Mouse (Mus musculus) urinary bladder, postnatal 36 days (tissue): ENCODE results near the gene Setd4.
"Not testable (repeated sequence)": the region's sequence is repeated elsewhere in the genome, so short reads cannot be mapped to it uniquely, and the experiment has no call there.

Experiments used
- DNase-seq, 2 experiments: peaks; one replicate each; pipeline ENCODE4 v3.0.0; 2022; ENCODE audit warnings: low spot score in 2 of 2, mixed read lengths in 1 of 2

Setd4 gene

DNA sequence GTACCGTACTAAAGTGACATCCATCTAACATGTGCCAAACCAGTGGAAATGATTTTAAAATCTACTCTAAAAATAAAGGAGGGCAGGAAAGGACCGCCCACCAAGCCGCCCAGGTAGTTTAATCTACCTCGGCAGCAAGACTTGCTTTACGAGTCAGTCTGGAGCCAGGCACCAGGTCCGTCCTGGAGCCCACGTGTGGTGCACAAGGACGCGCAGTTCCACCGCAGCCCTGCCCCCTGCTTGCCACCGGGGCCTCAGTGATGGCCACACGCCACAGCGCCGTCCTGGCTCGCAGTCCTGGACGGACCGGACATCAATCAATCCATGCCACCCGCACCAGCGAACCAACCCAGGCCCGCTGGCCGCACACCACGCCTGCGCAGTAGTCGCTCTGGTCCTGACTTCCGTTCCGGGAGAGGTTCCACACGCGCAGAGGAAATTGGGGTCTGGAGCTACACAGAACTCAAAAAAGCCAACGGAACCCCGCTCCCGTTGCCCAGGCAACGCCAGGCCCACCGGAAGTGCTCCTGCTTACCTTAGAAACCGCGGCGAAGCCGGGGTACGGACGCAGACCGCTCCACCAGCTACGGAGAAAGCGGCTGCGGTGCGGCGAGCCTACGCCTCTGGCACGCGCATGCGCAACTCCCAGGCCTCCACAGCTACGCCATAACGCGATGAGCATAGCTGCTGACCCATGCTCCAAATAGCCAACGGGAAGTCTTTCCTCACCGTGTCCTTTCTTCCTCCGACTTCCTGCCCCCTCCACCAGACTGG lies at the start of gene Setd4:
TSS of gene Setd4 (minus strand) at position 625 of the 774 bp plus-strand sequence.
- peak; percentile 86 to 93 for DNase-seq

DNA sequence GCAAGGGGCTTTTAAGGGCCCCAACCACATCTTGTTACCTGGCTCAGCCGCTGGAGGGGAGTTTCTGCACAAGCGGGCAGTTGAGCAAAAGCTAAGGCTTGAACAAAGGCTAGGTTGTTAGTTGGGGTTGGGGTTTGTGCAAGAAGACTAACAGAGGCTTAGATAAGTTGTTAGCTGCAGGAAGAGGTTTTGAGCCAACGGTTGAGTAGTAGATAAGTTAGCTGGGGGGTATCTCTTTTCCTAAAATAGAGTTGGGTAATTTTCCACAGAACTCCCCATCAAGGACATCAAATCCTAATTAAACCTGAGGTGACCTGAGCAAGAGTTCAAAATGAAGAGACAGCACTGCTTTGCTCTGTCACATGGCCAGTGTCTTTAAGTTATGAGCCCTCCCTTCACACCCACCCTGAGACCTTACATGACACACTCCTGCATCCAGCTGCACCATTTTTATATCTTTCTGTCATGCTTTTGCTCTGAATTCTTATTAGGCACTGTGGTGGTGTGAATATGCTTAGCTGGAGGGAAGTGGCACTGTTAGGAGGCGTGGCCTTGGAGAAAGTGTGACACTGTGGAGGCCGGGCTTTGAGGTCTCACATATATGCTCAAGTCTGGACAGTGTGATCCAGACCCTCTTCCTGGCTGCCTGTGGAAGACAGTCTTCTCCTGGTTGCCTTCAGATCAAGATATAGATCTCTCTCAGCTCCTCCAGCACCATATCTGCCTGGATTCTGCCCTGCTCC lies 44.7 kb upstream of the Setd4 start:
- no peak for DNase-seq

DNA sequence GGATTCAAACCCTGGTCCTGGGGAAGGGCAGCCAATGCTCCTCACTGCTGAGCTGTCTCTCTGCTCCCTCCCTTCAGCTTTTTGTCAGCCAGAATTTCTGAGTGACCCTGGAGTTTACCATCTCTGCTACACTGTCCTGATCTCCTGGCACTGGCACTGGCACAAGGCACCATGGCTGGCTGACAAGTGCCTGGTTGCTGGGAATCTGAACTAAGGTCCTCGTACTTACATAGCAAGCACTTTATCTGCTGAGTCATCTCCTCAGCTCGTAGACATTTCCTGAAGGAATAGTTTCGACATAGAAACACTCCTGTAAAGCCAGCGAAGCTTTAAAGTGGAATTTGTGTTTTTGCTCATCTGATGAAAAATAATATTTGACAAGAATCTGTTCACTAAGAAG lies 40.1 kb upstream of the Setd4 start:
- DNase-seq: peak in 1 of 2 experiments; percentile 23

GRCm38 (mm10) chr16:93627761-93628400 lies 24.0 kb upstream of the Setd4 start, which contains the start of gene Gm5678:
Gene Gm5678, plus strand, starts transcription at chr16:93628097.
- DNase-seq: no peak

- DNase-seq: peak; percentile 25 to 33
Measured at GRCm38 (mm10) chr16:93626745-93627144, 22.9 kb upstream of the Setd4 start.

DNA sequence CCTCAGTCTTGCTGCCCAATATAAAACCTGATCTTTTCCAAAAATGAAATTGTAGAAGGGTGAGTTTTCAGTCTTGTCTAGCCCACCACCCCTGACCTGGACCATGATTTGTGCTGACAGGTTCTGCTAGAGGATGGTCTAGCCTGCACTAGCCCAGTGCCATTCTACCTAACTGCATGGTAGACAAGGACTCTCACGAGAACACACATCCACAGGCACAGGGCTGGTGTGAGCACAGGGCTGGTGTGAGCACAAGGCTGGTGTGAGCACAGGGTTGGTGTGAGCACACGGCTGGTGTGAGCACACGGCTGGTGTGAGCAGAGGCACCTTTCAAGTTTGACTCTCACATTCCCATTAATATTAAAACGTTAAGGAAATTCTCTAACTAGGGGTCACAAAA lies 20.8 kb upstream of the Setd4 start:
- no peak for DNase-seq

- not testable (repeated sequence) for DNase-seq
Measured at GRCm38 (mm10) chr16:93623759-93624158, 19.9 kb upstream of the Setd4 start.

GRCm38 (mm10) chr16:93615118-93615870 lies 11.4 kb upstream of the Setd4 start:
- peak; percentile 67 to 76 for DNase-seq

DNA sequence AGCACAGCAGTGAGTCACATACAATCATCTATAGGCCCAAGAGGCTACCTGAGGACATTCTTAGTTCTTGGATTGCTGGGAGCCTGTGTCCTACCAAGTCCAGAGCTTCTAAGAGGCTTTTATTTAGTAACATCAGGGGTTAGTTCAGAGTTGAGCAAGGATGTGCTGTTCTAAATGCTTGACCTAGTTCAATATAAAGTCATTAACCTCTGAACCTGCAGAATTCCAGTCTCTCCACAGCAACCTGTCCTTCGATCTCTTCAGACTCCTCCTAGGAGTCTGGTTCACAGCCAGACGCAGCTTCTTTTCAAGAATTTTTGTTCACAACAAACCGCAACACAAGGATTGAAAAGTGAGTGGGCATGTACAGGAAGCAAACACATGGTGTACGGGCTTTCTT lies 7.1 kb upstream of the Setd4 start:
- DNase-seq: no peak

DNA sequence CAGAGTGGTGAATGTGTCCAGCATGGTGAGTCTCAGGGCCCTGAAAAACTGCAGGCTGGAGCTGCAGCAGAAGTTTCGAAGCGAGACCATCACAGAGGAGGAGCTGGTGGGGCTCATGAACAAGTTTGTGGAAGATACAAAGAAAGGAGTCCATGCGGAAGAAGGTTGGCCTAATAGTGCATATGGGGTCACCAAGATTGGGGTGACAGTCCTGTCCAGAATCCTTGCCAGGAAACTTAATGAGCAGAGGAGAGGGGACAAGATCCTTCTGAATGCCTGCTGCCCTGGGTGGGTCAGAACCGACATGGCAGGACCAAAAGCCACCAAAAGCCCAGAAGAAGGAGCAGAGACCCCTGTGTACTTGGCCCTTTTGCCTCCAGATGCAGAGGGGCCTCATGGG lies 5.9 kb upstream of the Setd4 start:
- no peak for DNase-seq

- DNase-seq: no peak
Measured at GRCm38 (mm10) chr16:93608731-93609130, 4.9 kb upstream of the Setd4 start.

DNA sequence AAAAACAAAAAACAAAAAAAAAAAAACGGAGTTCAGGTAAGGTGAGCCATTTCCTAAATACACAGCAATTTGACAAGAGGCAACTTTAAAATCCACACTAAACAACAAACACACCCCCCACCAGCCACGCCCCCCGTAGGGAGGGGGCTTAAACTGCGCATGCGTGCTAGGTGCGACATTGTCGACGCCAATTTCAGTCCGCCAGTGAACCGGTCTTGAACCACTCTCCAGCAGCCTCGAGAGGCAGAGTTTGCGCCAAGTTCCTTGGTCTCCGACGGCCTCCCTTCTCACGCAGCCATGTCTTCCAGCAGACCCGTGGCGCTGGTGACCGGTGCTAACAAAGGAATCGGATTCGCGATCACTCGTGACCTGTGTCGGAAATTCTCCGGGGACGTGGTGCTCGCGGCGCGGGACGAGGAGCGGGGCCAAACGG lies 3.8 kb upstream of the Setd4 start:
- DNase-seq: peak; percentile 86 to 89

DNA sequence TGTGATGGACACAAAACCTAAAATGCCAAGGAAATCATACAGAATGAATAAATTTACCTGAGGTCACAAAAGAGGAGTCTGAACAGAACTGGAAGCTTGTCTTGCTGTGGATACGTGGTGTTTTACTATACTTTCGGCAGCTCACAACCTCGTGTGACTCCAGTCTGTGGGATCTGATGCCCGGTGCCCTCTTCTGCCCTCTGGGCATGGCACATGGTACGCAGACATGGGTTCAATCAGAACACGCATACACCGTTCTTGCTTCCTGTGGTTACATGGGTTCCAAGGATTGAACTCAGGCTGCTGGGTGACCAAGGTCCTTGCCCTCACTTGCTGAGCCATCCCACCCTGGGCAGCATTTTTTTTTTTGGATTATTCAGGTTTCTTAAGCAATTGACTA lies 2.3 kb upstream of the Setd4 start:
- DNase-seq: no peak

- DNase-seq: no peak
Measured at GRCm38 (mm10) chr16:93605553-93605952, 1.7 kb upstream of the Setd4 start, which contains the start of gene Cbr1. Gene Cbr1, plus strand, starts transcription at chr16:93605853.

GRCm38 (mm10) chr16:93604481-93604969 lies 662 bp upstream of the Setd4 start:
- DNase-seq: no peak

DNA sequence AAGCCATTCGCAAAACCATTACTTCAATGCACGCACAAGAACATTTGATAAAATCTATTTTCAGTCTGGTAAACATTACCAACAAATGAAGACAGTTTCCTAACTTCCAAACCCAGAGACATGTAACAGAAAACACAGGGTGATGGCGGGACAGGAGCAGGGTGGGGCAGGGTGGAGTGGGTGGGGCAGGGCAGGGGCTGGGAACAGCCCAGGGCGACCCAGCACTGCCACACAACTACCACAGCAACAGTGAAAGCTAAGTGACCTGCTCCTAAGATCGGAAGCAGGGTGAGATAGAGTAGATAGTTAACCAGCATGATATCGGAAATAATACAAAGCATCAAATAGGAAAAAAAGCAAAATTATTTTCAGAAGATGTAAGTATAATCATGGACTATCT lies 4.4 kb downstream of the Setd4 start:
- DNase-seq: no peak

DNA sequence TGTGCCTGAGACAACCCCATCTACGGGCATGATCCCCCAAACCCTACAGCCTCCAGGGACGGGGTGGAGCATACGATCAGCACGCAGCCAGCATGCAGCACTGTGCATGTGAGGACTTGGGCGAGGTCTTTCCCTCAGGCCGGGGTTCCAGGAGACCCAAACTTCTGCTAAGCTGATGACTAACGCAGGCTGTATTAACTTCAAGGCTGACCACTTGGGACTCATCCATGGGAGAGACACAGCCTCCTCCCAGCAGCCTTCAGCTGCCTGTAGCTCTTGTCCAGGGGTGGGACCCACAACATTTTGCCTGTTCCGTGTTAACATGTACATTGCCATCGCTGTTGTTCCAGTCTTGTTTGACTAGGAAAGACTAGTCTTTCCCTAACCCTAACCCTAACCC lies 6.3 kb downstream of the Setd4 start:
- DNase-seq: no peak

GRCm38 (mm10) chr16:93596807-93597206 lies 7.1 kb downstream of the Setd4 start:
- no peak for DNase-seq

- DNase-seq: no peak
Measured at GRCm38 (mm10) chr16:93595766-93596165, 8.1 kb downstream of the Setd4 start.

DNA sequence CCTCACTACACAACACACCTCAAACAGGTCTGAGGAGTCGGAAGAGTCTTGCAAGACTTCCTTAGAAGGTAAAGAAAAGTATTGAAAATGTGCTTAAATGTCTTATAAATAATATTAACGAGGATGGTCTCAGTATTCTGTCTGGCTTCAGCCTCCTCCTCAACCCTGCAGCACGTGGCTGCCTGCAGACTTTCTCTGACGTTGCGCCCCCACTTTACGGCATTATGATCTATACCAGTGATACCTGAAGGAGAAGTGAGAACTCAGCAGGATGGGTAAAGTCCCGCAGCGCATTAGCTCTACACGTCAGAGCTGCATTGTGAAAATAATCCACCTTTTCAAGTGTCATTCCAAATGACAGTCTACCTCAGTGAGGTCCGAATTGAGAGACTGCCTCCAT lies 9.4 kb downstream of the Setd4 start:
- DNase-seq: no peak

DNA sequence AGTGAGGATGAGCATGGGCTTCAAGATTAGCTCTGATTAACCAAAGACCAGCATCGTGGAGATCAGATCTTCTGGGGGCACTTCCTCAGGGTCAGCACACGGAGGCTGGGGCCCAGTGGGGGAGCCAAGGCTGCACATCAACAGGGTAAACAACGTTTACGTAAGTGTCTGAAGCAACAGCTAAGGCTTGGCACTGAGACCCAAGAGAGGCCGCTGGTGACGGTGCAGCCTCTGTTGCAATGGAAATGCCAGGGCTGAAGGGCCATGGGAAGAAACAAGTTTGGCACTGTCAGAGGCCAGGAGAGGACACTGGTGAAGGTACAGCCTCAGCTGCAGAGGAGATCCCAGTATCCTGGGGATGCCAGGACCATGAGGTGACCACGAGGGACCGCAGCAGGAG lies 10.5 kb downstream of the Setd4 start:
- DNase-seq: peak in 1 of 2 experiments; percentile 50
